Mouse (Mus musculus): ENCODE measurements around the gene Tmeff2.

- TF ChIP-seq POLR2A (IDR thresholded peaks at IDR 0.05; ENCODE audit: insufficient read depth, low read length) (no peak), CTCF (IDR thresholded peaks at IDR 0.05; ENCODE audit: low read depth, low read length) (no peak)
These were observed 38.9 kb upstream of the Tmeff2 start for GRCm38 (mm10) chr1:50861515-50861914.
